Mouse (Mus musculus): ENCODE measurements around the gene AL731706.2.
"Not testable (repeated sequence)": the region's sequence is repeated elsewhere in the genome, so short reads cannot be mapped to it uniquely, and the experiment has no call there.

AL731706.2 gene

GRCm38 (mm10) chr2:136885579-136885978, at the start of gene AL731706.2:
AL731706.2 (minus strand) TSS chr2:136885679.
- DNase-seq (ENCODE audit: low spot score): no peak

- DNase-seq (ENCODE audit: low spot score): no peak
These were observed 35.5 kb upstream of the AL731706.2 start for GRCm38 (mm10) chr2:136921003-136921408.

GRCm38 (mm10) chr2:136920257-136920993, 34.9 kb upstream of the AL731706.2 start:
- no peak for DNase-seq (ENCODE audit: low spot score)

- DNase-seq (ENCODE audit: low spot score): no peak
These were observed 34.0 kb upstream of the AL731706.2 start for GRCm38 (mm10) chr2:136919433-136919832.

- DNase-seq (ENCODE audit: low spot score): no peak
These were observed 28.9 kb upstream of the AL731706.2 start for GRCm38 (mm10) chr2:136914334-136914902.

GRCm38 (mm10) chr2:136913021-136913420, 27.5 kb upstream of the AL731706.2 start:
- no peak for DNase-seq (ENCODE audit: low spot score)

- DNase-seq (ENCODE audit: low spot score): no peak
These were observed 26.5 kb upstream of the AL731706.2 start for GRCm38 (mm10) chr2:136911958-136912411.

- DNase-seq (ENCODE audit: low spot score): no peak
These were observed 23.8 kb upstream of the AL731706.2 start for GRCm38 (mm10) chr2:136909298-136909697.

GRCm38 (mm10) chr2:136908596-136908995, 23.1 kb upstream of the AL731706.2 start:
- no peak for DNase-seq (ENCODE audit: low spot score)

- no peak for DNase-seq (ENCODE audit: low spot score)
These were observed 10.7 kb upstream of the AL731706.2 start for GRCm38 (mm10) chr2:136896131-136896530.

GRCm38 (mm10) chr2:136894494-136894893, 9.0 kb upstream of the AL731706.2 start:
- no peak for DNase-seq (ENCODE audit: low spot score)

- peak; percentile 86 for DNase-seq (ENCODE audit: low spot score)
These were observed 6.5 kb upstream of the AL731706.2 start for GRCm38 (mm10) chr2:136891951-136892371.

- peak; percentile 99 for DNase-seq (ENCODE audit: low spot score)
These were observed 5.8 kb upstream of the AL731706.2 start, which contains the start of the genes Slx4ip, AL731706.1 and Mkks for GRCm38 (mm10) chr2:136891068-136891950. Slx4ip (plus strand) TSS chr2:136891218. AL731706.1 (minus strand) TSS chr2:136891389. Mkks (minus strand) TSS chr2:136891389.

GRCm38 (mm10) chr2:136890716-136891067, 5.2 kb upstream of the AL731706.2 start:
- DNase-seq (ENCODE audit: low spot score): not testable (repeated sequence)

GRCm38 (mm10) chr2:136886846-136887245, 1.4 kb upstream of the AL731706.2 start:
- no peak for DNase-seq (ENCODE audit: low spot score)

GRCm38 (mm10) chr2:136854543-136855388, 30.7 kb downstream of the AL731706.2 start:
- no peak for DNase-seq (ENCODE audit: low spot score)

GRCm38 (mm10) chr2:136850366-136850765, 35.1 kb downstream of the AL731706.2 start:
- no peak for DNase-seq (ENCODE audit: low spot score)

- DNase-seq (ENCODE audit: low spot score): no peak
These were observed 47.5 kb downstream of the AL731706.2 start for GRCm38 (mm10) chr2:136837994-136838393.

GRCm38 (mm10) chr2:136835882-136836281, 49.6 kb downstream of the AL731706.2 start:
- DNase-seq (ENCODE audit: low spot score): no peak
